Comparison of ENCODE assay signal across 16 mouse cellular contexts in genomic region chr2:77111095-77111494, GRCm38 (mm10). TPM values are rescaled to one million over a fixed set of nuclear protein-coding genes. Genes with fewer than 3 reads are reported as not detected.
"Had no signal": no experiment of that assay in that cellular context is flagged by ENCODE, and none has a peak within 500 bp of the region (broad histone marks: within the 10 kb centered on the region; RNA-seq: fewer than 3 reads in every experiment).

No protein-coding gene starts in this region.

- H3K36me3 ChIP-seq: neural tube, embryonic 15.5 days; stomach, embryonic 15.5 days had no signal

- H3K4me3 ChIP-seq: neural tube, embryonic 15.5 days; stomach, embryonic 15.5 days had no signal

- H3K9me3 ChIP-seq: neural tube, embryonic 15.5 days; stomach, embryonic 15.5 days had no signal

- H3K9ac ChIP-seq: neural tube, embryonic 15.5 days; stomach, embryonic 15.5 days had no signal

- DNase-seq: retina, postnatal 1 day; right cerebral cortex, adult 18-20 months; right cerebral cortex, postnatal 14 days; right cerebral cortex, postnatal 25 days; right cerebral cortex, postnatal 4 days; spleen, adult 18-20 months; thymus, adult 18-20 months; thymus, adult 2 months; thymus, postnatal 14 days; thymus, postnatal 25 days; thymus, postnatal 36 days; thymus, postnatal 4 days had no signal

- H3K27ac ChIP-seq: neural tube, embryonic 15.5 days; stomach, embryonic 15.5 days; stomach, postnatal 0 days had no signal

- H3K4me2 ChIP-seq: neural tube, embryonic 15.5 days; stomach, embryonic 15.5 days had no signal

- H3K27me3 ChIP-seq: neural tube, embryonic 15.5 days; stomach, embryonic 15.5 days had no signal

- H3K4me1 ChIP-seq: neural tube, embryonic 15.5 days; stomach, embryonic 15.5 days had no signal

RNA-seq across cellular contexts. Expression of gene Ccdc141, which starts 59.3 kb away (rescaled TPM):
- total RNA-seq: neutrophil, adult 5-6 weeks had no signal
